Mouse (Mus musculus): ENCODE results near the gene Cldn10. TPM values are rescaled to one million over a fixed set of nuclear protein-coding genes. Genes with fewer than 3 reads are reported as not detected.
"Not testable (repeated sequence)": the region's sequence is repeated elsewhere in the genome, so short reads cannot be mapped to it uniquely, and the experiment has no call there.

Cldn10 gene
- total RNA-seq, 2 experiments from 2014 or later, result 0.57 to 0.64 TPM

DNA sequence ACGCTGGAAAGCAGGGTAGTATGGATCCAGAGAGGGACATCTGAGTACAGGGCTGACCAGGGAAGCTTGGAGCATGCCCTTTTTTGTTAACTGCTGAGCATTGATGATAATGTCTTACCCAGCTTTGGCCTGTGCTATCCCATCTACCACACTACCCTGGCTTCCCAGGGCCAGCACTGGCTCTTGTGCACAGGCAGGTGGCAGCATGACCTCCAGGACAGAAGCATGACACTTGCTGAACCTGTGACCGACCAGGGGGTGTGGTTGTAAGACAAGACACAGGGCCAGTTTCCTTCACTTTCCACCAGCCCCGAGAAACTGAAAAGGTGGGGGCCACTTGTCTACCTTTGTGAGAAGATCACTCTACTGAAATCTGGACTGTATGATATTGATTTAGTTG lies 5.5 kb upstream of the Cldn10 start:
- DNase-seq, result no peak

DNA sequence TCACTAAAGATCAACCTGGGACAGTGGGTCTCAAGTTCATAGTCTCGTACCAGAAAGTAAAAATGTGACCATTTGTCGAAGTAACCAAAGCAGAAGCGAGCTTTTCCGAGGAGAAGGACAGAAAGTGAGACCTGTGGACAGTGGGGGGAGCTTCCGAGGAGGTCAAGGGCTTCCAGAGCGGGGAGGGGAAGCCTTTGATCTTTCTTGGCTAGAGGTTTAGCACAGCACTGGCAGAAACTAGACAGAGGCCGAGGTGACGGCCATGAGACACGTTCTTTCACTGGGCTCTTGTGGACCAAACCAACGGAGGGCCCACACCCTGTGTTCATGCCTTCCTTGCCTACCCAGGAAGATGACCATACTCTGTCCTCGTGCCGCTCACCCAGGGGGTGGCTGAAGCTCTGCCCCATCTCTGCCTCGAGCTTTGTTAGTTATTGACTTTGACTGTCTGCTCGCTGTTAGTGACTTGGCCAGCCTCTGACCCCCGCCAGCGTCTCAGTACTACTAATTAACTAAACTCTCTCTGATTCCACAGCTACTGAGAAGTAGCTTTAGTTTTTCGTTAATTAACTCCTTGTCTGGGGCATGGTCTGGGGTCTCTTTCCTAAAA lies 4.3 kb upstream of the Cldn10 start:
- DNase-seq, result peak; percentile 32

DNA sequence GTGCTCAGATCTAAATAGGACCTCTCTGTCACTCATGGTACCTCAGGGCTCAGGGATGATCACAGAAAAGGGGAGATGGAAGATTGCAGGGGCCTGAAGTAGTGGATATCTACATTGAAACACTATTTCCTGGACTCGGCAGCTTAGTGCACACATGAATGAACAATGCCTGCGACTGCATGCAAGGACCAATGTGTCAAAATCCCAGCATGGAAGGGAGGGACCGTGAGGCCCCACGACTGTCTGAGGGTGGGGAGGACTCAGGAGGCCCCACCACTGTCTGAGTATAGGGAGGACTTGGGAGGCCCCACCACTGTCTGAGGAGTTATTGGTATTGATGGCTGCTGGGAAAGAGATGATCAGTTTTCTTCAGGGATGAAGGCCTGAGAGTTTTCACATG lies 2.5 kb downstream of the Cldn10 start:
- DNase-seq, result no peak

DNA sequence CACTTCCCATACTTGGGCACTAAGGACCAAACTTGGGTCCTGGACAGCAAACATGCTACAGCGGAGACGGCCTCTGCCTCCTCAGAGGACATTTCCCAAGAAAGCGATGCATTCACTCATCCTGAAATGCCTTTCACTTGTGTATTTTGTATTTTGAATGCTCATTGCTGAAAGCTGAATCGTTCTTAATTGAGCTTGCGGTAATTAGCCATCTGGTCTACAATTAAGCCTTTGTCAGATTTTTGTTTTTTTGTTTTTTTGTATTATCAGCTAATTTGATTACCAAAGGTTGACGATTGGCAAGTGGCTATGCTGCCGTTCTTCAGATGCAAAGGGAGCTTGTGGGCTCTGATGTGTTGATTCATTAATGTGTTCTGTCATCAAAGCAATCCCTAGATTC lies 5.2 kb downstream of the Cldn10 start:
- DNase-seq, result no peak

DNA sequence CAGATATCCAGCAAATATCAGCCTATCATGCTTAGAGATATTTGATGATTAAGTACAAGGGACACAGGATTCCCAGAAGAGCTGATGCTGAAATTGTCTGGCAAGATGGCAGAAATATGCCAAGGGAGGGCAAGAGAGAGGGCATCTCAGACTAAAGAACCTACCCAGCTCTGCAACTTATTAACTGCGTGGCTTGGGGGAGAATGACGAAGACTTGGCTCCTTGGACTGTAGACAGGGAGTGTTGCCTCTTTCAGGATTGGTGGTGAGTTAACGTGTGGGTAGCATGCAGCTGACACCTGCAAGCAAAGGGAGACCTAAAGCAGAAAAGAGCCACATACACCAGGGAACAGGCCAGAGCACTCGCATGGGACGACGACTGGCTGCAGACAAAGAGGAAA lies 5.7 kb downstream of the Cldn10 start:
- DNase-seq, result no peak

DNA sequence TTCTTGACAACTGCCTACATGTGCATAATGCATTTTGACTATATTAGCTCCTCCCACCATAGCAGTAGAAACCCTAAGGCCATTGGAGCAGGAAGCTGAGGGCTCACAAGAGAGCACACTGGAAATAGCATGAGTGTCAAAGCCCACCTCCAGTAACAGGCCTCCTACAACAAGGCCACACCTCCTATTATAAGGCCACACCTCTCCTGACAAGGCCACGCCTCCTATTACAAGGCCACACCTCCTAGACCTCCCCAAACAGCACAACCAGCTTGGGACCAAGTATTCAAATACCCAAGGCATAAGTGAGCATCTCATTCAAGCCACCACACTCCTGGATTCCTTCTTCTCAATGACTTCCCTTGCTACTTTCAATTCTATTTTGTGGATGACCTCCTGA lies 6.5 kb downstream of the Cldn10 start:
- DNase-seq, result no peak

DNA sequence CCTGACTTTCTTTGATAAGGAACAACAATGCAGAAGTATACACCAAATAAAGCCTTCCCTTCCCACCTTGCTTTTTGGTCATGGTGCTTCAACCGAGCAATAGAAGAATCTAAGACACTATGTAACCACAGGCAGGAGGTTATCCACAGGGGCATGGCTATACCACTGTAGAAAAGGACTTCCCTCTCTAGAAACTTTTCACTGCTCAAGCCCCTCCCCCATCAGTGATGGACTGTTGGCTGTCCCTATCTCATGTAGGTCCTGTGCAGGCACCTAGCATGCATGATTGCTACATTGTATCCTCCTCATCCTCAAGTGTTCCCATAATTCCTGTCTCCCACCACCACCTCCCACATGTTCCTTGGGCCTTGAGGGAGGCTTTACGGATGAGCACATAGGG lies 7.2 kb downstream of the Cldn10 start:
- DNase-seq, result no peak

DNA sequence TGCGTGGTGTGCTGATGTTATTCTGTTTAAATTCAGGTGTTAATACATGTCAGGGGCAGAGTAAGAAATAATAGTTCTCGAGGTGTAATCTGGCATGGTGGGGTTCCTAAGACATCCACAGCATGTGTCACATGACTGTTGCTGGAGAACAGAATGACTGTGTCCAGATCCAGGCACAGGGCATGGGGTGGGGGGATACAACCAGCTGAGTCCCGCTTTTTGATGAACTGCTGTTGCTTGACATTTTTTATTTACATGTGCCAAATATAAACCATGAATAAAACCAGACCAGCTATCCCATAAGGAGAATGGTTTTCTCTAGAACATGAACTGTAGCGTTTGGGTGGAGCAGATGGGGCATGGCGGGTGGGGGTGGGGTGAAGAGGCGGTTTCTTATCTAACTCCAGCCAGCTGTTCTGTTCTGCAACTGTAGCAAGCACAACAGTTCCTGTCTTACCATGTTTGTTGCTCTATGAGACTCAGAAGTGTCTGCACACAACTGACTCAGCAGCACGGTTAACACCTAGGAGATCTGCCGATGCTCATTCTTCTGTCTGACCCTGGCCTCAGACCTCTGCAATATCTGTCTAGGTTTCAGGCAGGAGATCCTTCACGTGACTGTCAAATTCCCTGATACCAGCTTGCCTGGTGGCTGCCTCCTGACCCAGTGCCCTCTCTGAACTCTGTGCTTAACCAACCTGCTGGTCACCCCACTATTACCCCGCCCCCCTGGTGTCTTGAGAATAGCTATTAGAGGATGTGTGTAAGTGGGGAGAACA lies 8.4 kb downstream of the Cldn10 start:
- no peak for DNase-seq

DNA sequence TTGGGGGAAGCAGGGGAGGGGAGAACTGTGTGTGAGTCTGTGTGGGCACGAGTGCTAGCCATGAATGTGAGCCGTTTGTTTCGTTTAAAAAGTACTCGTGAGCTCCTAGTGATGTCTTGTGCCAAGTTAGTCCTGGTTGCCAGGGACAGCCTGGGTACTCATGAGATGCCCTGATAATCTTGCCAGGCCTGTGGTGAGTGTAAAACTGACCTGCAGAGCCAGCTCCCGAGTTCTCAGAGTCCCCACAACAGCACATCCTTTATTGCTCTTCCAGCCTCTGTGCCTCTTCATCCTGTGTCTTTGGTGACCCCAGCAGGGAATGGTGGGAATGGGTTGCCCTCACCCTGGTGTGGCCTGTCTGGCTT lies 9.0 kb downstream of the Cldn10 start:
- DNase-seq, result no peak

DNA sequence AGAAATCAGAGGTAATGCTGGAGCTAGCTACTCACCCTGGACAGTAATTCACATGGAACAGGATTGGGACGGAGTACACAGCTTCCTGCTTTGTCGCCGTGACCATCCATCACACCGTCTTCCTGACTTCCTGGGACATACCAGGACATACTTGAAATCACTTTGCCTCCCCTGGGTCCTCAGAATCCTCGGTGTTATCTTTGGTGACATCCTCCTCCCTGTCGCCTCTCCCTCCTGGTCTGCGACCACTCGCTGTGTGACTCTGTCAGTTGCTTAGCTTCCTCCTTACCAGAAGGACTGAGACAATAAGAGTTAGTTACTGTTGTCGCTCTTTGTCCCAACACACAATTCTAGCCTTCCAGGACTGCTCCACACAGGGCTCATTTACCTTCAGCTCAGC lies 9.6 kb downstream of the Cldn10 start:
- DNase-seq, result no peak

DNA sequence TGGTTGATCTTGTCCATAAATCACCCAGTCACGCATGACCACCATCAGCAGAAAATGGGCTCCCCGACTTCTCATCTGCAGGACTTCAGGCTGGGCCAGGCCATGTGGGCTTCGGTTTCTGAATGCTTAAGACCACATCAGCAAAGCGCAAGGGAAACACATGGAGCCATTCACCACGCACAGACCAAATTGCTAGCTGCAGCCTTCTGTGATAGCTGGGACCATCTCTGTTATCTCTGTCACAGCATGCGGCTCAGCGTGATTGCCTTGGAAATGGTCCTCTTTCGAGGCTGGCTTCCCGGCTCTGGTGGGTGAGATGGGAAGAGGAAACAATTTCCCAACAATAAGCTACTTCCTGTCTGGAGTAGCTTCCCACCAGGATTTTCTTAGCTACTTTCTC lies 12.2 kb downstream of the Cldn10 start:
- DNase-seq, result no peak

DNA sequence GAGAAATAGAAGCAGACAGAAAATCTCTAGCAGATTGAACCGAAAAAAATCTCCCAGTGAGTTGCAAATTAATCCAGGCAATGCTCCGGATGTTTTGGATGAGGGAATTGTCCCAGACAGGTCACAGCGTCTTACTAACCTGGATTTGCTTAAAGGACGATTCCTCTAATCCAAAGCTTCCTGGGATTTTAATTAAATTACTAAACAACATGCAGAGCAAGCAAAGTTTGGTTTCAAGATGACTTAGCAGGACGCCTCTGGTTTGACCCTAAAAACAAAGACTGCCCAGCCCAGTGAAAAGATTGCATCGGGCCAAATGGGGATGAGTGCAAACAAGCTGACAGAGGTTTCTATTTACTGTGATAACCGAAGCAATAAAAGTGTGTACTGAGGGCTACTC lies 16.2 kb downstream of the Cldn10 start:
- no peak for DNase-seq

DNA sequence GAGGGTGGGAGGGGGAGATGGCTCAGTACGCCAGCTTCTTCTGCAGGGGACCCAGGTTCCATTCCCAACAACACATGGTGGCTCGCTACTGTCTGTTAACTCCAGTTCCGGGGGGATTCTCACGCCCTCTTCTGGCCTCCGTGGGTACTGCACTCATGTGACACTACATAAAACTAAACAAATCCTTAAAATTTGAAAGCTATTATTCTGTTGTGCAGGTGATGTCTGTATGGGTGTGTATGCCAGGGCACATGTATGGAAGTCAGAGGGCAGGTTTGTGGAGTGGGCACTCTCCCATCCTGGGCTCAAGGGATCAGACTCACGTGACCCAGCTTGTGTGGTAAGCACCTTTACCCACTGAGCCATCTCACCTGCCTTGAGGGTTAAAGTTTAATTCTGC lies 16.6 kb downstream of the Cldn10 start:
- DNase-seq, result no peak

DNA sequence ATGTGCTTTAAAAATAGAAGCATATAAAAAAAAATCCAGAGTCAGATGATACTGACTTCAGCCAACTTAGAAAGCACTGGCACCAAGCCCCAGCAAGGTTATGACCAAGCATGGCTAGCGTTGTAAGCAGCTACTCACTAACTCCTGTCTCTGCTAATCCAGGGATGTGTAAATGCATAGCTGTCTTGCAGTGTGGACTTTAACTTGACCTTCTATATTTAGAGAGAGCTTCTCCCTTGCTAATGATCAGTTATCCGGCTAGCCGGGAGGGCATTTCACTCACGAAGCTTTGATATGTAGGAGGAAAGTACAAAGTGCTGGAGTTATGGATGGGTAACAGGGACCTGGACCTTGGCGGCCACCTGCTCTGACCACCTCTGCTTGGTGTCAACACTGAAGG lies 19.9 kb downstream of the Cldn10 start:
- no peak for DNase-seq

DNA sequence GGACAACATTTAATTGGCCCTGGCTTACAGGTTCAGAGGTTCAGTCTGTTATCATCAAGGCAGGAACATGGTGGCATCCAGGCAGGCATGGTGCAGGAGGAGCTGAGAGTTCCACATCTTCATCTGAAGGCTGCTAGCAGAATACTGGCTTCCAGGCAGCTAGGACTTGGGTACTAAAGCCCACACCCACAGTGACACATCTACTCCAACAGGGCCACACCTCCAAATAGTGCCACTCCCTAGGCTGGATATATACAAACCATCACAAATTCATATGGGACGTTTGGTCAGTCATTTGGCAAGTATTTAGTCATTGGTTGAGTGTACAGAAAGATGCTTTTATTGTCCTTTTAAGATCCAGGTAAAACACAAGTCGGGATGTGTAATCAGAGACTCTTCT lies 20.5 kb downstream of the Cldn10 start:
- DNase-seq, result not testable (repeated sequence)

DNA sequence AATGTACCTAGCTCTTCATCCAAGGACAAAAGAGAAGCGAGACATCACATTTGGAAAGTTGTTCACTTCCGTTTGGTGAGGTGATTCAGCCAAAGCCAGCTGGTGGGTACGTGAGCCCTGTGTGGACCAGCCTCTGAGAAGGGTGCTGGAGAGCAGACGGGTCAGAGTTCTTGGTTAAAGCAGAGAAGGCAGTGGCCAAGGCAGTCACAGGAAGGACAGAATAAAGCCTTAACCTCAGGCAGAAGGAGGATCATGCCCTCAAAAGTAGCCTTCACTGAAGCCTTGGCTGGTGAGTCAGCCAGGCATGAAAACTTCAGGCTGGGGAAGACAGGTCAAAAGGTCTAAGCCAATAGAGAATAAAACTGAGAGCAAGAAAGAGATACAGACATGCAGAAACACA lies 22.0 kb downstream of the Cldn10 start:
- DNase-seq, result no peak

DNA sequence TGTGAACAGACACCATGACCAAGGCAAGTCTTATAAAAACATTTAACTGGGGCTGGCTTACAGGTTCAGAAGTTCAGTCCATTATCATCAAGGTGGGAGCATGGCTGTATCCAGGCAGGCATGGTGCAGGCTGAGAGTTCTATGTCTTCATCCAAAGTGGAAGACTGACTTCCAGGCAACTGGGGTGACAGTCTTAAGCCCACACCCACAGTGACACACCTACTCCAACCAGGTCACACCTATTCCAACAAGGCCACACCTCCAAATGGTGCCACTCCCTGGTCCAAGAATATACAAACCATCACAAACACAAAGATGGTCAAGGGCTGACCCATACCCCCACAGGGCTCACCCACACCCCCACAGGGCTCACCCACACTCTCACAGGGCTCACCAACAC lies 23.5 kb downstream of the Cldn10 start:
- DNase-seq, result not testable (repeated sequence)

DNA sequence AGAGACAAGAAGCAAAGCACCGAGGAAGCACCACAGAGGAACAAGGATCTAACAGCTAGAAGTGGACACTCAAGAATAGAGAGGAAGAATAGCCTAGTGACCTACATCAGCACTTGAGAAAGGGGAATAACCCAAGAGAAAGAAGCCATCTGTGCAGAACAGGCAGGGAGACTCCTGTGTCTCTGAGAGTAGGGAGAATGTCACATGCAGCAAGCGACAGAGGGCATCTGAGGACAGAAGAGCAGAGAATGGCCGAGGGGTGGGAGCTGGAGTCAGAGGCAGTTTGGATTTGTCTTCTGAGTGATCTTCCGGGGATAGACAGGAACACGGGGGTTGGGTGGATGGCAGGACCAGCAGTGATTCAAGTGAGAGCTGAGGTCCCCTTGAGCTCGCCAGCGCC lies 25.4 kb downstream of the Cldn10 start:
- no peak for DNase-seq

DNA sequence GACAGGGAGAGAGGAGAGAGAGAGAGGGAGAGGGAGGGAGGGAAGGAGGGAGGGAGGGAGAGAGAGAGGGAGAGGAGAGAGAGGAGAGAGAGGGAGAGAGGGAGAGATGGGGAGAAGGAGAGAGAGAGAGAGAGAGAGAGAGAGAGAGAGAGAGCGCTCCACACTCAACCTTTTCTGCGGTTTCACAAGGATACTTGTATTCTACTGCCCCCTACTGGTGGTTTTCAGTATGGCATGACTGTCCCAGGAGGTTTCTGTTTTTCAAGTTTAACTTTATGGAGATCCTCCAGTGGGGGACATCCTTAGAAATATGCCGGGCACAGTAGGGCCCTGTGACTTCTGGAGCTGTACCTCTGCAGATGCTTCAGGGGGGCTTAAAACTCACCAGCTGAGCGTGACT lies 28.8 kb downstream of the Cldn10 start:
- peak; percentile 51 for DNase-seq

DNA sequence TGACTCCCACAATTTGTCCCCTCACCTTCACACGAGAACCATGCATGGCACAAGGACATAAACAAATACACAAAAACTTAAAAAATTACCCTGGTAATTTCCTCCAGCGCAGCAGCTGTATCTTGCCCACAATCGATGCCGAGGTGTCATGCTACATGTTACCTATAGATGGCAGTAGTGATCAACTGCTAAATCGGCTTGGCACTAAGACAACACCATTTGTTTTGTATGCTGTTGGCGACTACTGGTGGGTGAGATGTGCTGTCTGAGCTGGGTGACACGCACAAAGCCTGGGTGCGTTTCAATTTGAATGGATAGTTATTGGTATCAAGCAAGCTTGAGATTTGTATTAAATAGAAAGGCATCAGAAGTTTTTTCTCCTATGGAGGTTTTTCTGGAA lies 32.4 kb downstream of the Cldn10 start:
- peak; percentile 61 for DNase-seq

DNA sequence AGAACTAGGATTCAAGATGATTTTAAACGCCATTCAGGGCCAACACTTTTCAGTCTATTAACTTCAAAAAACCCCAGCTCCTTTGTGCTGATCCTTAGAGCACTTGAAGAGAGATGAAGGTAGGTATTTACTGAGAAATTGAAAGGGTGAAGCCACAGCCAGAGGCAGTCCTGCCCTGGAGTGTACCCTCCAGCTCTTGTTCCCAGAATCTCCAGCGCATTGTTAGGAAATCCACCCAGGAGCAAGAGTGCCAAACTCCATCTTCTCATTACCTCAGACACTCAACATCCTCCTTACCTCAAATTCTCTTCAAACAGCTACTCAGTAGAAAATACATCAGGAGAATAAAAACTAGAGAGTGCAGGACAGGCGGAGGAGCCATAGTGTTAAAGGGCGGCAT lies 35.1 kb downstream of the Cldn10 start:
- no peak for DNase-seq

DNA sequence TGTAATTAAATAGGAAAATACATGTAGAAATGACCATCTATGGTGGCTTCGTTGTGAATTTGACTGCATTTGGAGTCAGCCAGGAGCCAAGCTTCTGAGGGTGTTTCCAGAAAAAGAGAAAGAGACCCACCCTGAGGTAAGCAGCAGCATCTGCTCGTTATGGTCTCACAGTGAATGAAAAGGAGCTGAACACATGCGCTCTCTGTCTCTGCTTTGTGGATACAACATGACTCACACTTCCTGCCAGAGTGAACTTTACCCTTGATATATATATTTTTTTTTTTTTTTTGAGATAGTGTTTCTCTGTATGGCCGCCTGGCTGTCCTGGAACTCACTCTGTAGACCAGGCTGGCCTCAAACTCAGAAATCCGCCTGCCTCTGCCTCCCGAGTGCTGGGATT lies 35.6 kb downstream of the Cldn10 start:
- no peak for DNase-seq

DNA sequence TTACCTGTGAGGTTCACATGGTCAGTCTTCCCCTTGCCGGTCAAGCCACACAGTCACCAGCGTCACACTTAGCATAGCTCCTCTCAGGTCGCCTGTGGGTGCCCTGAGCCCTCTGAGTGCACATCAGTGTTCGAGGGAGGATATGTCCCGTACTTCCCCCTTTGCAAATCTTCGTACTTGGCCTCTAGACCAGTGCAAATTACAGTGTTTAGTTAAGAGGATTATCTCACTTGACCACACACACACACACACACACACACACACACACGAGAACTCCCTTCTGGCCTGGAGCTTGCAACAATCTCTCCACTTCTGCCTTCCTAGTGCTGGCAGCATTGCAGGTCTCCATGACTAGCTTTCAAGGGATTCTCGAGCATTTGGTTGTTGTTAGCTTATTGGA lies 38.6 kb downstream of the Cldn10 start:
- DNase-seq, result no peak

DNA sequence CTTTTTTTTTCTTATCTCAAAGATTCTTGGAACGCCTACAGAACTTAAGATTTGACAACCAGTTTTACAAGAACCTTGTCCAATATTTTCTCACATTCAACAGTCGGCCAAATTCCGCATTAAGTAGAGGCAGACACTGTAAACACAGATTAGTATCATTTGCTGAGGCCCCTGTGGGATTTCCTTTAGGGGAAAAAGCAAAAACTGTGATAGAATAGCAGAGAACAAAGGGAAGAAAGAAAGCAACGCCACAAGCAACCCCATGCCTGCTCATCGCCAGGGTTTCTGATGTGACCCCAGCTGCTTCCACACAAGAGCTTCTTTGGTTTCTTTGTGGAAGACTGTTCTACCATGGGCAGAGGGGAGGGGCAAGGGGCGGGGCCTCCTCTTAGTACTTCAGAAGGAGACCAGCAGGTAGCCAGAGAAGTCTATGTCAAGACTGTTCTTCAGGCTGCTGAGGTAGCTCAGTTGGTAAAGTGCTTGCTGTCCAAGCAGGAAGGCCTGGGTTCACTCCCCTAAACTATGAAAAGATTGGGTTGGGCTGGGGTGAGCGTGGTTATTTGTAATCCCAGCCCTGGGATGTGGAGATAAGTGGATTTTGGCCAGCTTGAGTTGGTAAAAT lies 39.7 kb downstream of the Cldn10 start:
- no peak for DNase-seq
